Mouse (Mus musculus): ENCODE data around the gene Cage1.

GRCm38 (mm10) chr13:37994405-37994749 lies 42.5 kb downstream of the Cage1 start:
- TF ChIP-seq CTCF (IDR thresholded peaks at IDR 0.05; ENCODE audit: low read depth, low read length) (no peak), POLR2A (IDR thresholded peaks at IDR 0.05; ENCODE audit: extremely low read depth, insufficient read depth, low read length) (no peak)

Data from liver, adult 2 months (tissue).